Mouse (Mus musculus): ENCODE results near the gene Cenpv.

Gene Cenpv

DNA sequence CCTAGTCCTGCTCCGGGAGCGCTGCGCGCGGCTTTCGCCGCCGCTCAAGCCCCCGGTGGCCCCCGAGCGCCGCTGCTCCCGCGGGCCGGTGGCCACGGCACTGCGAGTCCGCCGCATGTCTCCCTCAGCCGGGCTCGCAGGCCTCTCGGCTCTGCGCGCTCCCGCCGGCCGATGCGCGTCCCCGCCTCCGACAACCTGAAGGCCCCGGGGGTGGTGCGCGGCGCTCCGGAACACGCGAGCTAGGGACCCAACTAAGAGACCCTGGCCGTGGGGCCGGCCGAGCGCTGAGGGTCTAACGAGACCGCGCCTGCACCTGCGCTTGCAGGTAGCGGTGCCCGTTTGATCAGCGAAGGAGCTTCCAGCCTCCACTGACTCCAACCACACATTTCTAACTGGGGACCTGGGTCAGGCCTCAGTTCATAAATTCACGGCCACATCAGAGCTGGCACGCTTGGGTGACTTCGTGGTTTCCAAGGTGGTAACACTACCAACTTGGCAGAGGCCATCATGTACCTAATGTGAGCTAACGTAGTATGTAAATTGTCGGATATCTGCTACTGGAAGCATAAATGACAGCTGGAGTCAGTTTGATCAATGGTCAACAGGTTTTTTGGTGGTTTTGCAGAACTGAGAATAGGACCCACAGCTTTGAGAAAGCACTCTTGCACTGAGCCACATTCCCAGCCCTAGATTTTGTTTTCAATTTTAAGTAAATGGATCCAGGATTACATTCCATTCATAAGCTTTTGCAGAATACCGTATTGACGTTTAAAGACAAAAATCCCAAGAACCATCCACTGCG, at the start of gene Cenpv:
Gene Cenpv, minus strand, starts transcription at position 173 of the 802 bp plus-strand sequence.
- in situ Hi-C loops (cut with MboI, MseI): no loop called here

DNA sequence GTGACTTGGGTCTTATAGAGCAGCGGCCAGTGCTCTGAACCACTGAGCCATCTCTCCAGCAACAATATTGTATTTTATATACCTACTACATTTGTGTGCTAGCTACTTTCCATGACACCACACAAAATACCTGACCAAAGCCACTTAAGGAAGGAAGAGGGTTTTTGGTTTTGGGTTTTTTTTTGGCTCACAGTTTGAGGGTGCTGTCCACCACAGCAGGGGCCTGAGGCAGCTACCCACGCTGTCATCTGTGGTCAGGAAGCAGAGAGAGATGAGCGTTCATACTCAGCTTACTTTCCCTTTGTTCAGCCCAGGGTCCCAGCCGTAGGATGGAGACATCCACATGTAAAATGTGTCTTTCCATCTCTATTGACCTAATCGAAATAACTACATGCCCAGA, 48.0 kb upstream of the Cenpv start:
- in situ Hi-C loops (cut with MboI, MseI): no loop called here

DNA sequence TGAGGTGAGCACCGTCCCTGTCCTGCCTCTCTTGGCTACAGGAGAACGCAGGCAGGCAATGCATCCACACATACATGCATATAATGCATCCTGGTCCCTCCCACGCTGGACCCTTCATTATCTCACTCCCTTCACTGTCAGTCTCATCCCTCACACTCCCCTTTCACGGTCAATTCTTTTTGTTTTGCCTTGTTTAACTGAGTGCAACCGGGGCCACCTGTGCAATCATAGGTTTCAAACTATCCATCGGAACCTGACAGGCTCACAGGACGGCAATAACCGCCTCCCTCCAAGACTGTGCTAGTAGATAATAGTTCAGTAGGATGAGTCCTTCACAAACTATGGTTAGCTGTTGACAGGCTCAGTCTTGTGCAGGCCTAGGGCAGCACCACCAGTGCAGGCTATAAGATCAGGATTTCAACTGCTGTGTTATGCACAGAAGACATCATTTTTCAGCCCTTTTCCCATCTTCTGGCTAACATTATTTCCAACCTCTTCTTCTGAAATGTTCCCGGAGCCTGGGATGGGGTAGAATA, 45.7 kb upstream of the Cenpv start:
- in situ Hi-C loops (cut with MboI, MseI): no loop called here

DNA sequence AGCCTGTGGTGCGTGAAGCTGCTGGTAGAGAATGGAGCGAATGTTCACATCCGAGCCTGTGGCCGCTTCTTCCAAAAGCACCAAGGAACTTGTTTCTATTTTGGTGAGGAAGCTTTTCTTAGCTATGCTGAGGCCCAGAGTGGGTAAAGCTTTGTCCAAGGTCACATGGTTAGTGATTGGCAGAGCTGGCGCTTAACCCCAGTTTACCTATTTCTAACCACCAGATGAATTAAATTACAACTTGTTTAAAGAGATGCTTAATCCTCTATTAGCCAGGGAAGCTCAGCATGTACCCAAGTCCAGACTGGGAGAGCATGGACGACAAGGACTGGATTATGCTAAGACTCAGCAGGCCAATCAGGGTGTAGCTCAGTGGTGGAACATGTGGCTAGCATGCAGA, 44.0 kb upstream of the Cenpv start:
- in situ Hi-C loops (cut with MboI, MseI): no loop called here

DNA sequence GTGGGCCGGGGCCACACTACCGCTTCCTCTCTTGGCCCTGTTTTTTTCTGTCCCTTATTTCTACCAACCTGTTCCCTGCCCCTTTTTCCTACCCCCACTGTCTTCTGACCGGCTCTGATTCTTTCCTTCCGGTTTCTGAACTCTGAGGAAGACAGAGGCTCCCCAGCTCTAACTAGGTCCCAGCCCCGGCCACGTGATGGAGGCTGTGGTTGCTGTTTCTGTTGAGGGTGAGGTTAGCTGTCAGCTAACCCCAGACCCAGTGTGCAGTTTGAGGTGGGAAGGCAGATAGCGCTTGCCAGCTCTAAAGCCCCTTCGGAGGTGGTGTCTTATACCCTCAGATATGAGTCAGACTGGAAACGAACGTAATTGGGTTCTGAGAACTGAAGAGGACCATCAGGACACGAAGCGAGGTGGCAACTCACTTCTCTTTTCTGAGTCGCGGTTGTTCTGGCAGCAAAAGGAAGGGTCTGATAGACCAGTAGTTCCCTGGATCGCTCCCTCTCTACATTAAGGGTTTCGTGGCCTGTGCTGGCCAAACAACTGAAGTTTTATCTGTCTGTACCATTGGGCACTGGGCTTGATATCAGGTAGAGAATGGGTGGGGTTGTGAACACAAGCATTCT, 37.6 kb upstream of the Cenpv start:
- in situ Hi-C loops (cut with MboI, MseI): no loop called here

DNA sequence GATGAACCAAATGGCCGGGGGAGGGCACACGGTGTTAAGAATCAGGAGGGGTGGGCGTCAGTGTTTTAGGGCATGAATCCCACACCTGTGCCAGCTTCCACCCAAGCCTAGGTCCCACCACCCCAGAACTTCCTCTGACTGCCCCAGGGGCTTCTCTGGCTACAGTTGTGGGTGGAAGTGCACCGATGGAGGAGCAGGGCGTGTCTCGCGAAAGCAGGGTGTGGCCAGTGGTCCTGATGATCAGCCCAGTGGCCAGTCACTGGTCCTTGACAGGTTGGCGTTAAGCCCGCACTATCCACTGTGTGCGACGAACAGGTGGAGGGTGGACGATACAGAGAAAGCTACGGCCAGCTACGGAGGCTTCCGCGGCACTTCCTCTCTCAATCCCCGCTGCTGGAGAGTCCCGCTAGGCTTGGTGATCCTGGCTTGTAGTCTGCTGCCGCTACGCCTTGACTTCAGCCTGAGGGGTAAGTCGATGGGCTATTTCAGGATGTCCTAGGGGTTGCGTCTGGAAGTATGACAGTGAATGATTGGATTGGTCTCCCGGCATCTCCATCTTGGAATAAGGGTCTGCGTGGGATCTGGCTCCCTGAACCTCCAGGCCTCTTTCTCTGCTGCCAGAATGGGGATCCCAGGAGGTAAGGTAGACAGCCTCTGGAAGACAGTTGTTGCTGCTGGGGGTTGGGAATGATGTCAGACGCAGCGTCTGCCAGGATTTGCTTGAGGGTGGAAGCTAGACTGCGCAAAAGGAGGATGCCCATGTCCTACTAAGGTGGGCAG, 36.8 kb upstream of the Cenpv start:
- in situ Hi-C loops (cut with MboI, MseI): no loop called here

DNA sequence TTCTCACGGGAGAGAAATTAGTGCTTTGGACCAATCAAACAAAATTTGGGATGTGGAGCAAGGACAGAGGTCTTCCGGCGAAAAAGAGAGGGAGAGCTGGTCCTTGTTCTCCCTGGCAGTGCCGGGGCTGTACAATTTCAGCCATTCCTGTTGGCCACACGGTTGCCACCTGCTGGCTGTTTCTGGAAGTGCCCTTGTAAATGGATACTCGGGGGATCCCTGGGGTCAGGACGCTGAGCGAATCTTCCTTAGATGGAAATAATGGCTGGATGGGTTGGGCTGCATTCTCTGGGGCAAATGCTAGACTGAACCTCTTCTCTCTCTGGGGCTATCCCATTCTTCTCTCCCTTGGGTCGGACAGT, 36.2 kb upstream of the Cenpv start:
- in situ Hi-C loops (cut with MboI, MseI): no loop called here

DNA sequence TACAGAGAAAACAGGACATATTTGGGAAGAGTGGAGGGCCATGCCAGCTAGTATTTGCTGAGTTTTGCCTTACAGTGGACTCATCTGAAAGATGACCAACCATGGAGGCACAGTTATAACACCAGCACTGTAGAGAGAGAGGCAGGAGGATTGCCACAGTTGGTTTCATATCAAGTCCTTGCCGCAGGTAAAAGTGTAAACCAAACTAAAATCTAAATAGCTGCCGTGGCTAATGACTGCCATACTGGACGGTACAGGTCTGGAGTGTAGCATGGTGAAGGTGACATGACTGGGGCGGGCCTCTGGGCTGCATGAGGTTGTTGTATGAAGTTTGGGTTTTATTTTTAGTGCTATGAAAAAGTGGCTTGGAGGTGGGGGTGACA, 35.6 kb upstream of the Cenpv start:
- in situ Hi-C loops (cut with MboI, MseI): no loop called here

DNA sequence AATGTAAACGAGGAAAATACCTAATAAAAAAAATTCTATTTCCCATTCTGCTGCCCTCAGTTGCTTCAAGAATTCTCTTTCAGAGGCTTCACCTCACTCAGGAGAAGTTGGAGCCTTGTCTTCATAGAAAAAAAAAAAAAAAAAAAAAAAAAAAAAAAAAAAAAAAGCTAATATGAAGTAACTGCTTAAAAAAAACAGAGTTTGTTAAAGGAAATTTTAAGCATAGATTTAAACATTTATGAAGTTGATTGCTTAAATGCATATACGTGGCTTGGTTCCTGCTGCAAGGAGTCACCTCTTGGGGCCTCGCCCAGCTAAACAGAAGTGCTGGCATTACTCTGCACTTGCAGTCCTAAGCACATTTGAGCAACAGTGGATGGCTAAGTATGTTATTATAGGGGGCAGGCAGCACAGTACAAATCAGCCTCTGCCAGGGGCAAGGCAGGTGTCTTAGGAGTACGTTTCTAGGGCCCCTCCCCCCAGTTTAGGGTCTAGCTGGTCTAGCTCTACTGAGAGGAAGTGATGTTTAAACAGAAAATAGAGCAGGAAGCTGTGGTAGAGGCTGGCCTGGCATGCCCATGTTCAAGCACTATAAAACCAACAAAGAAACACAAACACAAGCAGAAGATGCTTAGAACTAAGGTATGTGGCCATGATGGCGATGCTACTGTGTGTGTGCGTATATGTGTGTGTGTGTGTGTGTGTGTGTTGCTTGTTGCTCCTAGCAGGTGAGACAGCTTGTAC, 35.1 kb upstream of the Cenpv start, which contains the start of gene Trpv2:
Gene Trpv2, plus strand, starts transcription at position 528 of the 744 bp plus-strand sequence.
- in situ Hi-C loops (cut with MboI, MseI): no loop called here

DNA sequence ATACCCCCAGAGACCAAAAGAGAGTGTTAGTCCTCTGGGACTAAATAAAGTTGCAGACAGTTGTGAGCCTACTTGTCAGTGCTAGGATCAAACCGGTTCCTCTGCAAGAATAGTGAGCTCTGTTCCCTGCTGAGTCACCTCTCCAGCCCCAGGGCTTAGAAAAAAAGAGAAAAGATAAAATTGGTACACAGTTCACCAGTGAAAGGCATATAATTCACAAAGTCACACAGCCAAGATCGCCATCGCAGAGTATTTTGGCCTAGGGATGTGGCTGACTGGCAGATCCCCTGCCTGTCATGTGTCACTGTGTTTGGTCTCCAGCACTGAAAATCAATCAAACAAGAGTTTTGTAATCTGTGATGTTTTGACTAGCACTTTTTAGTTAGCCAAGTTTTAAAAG, 29.2 kb upstream of the Cenpv start:
- in situ Hi-C loops (cut with MboI, MseI): loop anchor here (5.0 kb wide), 1 partner anchor 34 kb away; no protein-coding TSS in a partner anchor

DNA sequence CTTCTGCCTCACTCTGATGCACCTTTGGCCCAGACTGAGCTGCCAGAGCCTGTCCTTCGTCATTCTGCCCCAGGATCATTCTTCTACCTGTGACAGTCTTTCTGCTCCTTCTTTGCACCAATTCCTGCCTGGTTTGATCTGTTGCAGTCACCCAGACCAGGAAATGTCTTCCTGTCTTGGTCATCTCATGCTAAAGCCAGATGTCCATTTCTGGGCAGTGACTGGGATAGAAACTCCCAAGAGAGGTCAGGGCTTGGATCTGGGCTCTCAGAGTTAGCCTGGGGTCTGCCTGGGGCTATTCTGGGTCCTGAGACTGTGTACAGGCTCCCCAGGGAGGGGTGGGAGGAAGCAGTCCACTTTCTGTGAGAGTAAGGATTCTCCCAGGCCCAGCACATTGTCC, 27.1 kb upstream of the Cenpv start:
- in situ Hi-C loops (cut with MboI, MseI): loop anchor here (5.0 kb wide), 1 partner anchor 36 kb away; no protein-coding TSS in a partner anchor

DNA sequence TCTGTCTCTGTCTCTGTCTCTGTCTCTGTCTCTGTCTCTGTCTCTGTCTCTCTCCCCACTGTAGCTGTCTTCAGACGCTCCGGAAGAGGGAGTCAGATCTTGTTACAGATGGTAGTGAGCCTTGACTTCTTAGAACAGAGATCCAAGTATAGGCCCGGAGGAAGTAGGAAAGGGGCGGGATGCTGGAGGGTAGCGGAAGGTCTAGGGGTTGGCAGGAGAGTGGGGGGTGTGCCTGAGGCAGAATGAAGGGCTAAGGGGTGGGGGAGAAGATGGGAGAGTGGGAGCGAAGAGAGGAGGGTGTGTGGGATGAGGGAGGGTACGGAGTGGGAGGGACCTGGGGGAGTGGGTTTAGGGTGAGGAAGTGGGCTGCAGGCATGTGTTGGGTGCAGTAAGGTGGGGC, 26.7 kb upstream of the Cenpv start:
- in situ Hi-C loops (cut with MboI, MseI): loop anchor here (5.0 kb wide), 1 partner anchor 37 kb away; no protein-coding TSS in a partner anchor

DNA sequence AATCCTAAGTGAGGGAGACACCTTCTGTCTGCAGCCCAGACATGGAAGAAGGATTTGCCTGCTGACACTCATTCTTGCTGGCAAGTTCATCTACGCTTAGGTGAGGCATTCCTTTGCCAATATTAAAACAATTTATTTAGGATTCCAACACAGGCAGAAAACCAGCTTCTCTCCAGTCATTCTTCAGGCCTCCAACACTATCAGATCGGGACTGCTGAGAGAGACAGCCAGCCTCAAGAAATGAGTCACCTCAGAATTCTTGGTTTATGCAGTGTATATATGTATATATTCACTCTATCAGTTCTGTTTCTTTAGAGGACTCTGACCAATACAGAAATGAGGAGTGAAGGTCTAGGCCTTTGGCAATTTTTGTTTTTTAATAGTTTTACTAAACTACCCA, 24.5 kb upstream of the Cenpv start:
- in situ Hi-C loops (cut with MboI, MseI): no loop called here

DNA sequence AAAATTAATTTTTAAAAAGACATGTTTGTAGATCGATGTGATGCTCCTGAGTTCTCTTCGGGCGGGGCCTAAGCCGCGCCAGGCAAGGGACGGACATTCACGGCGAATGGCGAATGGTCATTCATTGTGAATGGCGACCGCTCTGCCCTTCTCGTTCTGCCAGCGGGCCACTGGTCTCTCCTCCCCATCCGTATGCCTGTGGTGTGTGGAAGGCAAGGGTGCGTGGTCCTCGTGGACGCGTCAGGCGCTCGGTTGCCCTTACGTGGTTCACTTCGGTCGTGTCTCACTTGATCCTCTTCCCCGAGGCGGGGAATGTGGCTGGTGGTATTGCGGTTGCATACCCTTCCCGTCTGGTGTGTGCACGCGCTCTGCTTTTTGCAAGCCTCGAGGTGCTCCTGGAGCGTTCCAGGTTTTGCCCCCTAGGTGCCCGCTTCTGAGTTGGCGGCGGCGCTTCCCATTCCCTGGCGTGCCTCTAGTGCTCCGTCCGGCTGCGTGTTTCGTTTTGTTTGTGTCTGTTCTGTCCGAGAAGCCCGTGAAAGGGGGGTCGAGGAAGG, 21.5 kb upstream of the Cenpv start:
- in situ Hi-C loops (cut with MboI, MseI): no loop called here

DNA sequence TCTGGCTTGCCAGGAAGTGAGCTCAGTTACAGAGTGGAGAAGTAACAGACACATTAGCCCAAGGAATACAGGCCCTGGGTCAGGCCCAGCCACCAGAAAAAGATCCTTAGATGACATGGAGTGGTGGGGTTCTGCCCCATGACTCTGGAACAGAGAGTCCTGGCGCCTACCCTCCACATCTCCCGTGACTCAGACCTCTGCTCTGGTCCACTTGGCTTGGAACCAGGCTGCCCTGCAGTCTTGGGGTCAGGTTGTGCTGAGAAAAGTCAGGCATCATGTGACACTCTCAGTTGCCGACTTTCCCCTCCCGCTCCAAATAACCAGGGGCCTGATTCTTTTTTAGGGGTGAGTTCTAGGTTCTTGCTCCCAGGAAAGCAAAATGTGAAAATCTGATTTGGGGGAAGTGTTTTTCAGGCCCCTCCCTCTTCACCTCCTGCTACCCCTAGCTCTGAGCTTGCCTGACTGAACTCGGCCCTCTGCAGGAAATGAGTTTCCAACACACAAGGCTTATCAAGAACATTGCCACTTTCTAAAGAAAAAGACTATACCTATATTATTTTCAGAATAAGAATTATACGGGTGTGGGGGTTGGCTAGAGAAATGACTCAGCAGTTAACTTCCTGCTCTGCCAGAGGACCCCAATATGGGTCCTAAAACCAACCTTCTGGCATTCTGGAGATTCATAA, 20.0 kb upstream of the Cenpv start:
- in situ Hi-C loops (cut with MboI, MseI): no loop called here

DNA sequence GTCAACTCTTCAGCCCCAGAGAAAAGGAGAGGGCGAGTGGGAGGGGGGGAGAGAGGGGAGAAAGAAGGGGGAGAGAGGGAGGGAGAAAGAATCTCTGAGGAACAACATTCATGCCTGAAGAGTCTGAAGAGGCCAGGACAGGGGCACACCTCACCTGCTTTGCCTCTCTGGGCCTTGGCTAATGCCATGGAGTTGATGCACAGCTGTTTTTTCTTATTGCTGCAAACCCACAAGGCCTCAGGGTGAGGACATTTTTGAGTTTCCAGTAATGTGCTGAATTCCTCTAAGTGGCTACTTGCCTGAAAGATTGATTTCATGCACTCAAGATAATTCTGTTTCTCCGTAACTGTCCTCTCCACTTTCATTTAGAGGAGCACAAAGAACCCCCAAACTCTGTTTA, 19.1 kb upstream of the Cenpv start:
- in situ Hi-C loops (cut with MboI, MseI): no loop called here

DNA sequence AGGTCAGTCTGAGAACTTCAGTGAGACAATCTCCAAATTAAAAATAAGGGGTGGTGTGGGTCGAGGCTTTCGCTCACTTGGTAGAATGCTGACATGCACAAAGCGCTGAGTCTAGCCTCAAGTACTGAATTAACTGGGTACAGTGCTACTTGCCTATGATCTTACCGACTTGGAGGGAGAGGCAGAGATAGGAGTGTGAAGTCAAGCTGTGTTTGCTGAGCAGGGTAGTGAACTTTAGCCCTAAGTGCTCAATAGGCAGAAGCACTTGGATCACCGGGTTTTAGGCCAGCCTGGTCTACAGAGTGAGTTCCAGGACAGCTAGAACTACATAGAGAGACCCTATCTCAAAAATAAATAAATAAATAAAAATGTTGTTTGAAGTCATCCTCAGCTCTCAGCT, 18.1 kb upstream of the Cenpv start:
- in situ Hi-C loops (cut with MboI, MseI): no loop called here

DNA sequence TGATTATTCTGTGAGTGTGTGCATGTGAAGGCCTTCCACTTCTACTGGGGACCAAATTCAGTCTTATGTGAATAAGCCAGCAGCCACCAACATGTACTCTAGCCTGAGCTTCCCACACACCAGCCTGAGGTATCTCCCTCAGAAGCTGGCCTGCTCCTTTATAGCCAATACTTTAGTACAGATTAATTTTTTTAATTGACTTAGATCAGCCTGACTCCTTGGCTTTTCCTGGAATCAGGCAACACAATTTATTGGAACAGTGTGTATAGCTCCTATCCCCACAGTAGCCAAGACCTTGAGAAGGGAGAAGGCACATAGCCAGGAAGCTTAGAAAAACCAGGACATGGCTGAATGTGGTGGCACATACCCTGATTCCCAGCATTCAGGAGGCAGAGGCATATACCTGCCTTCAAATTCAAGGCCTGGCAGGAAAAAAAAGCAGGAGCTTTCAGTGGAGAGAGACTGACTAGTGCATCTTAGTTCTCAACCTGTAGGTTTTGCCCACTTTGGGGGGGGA, 16.9 kb upstream of the Cenpv start:
- in situ Hi-C loops (cut with MboI, MseI): no loop called here

DNA sequence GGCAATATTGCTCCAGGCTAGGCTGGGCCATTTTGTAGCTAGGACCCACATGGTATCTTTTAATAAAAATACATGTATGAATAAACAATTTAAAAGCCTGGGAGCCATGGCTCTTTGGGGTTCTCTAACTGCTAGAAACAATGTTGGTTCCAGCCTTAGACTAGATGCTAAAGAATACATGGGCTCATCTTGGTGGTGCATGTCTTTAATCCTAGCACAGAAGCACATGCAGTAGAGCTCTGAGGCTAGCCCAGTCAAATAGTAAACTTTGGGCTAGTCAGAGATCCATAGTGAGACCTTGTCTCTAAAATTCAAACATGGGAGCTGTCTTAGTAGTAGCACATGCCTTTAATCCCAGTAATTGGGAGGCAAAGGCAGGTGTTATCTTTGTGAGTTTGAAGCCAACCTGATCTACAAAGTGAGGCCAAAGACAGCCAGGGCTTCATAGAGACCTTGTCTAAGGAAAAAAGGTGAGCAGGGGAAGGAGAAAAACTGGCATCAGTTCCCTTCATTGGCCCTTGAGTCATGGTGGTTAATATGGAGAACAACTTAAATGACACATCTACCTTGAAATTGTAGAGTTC, 16.0 kb upstream of the Cenpv start:
- in situ Hi-C loops (cut with MboI, MseI): no loop called here

All from T-helper 2 cell (primary cell).